In the genomic region with DNA sequence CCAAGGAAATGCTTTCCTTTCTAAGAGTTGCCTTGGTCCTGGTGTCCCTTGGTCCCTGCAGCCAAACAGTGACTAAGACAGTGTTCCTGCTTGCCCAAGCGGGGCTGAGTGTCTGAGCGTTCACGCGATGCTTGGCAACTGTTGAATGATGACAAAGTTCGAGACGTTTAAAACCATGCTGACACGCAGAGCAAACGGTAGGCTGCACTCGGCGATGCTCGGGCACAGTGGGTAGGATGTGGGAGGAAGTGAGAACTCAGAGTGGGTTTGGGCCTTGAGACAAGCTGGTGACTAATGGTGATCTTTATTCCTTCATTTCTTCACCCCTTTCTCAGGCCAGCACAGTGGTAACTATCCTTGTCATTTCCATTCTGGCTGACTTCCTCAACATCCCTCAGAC, we compare ENCODE assay signal across 20 mouse cellular contexts.
DNase-seq lines count a peak whose midpoint lies in the region; ATAC-seq lines count a peak whose summit lies in the region.
"Had no signal": no experiment of that assay in that cellular context is flagged by ENCODE, and none has a peak within 500 bp of the region (broad histone marks: within the 10 kb centered on the region; RNA-seq: fewer than 3 reads in every experiment).

No protein-coding gene starts in this region.

- H3K9ac ChIP-seq in liver, embryonic 13.5 days = no peak overlapping the region
- no peak overlapping the region for H3K9ac ChIP-seq in liver, embryonic 12.5 days
- H3K9ac ChIP-seq: embryonic facial prominence, embryonic 12.5 days; hindbrain, embryonic 12.5 days; midbrain, embryonic 12.5 days had no signal

- 0 out of 2 replicates have a peak, but pooled peaks cover 5% of the 10 kb centered on the region for H3K9me3 ChIP-seq in liver, embryonic 13.5 days (replicated peaks)
- peaks cover 3% of the 10 kb centered on the region; the same call in 1 of the 2 replicates for H3K9me3 ChIP-seq in liver, embryonic 12.5 days (replicated peaks)
- H3K9me3 ChIP-seq: embryonic facial prominence, embryonic 12.5 days had no signal

- H3K27ac ChIP-seq in liver, embryonic 13.5 days = 0 out of 2 replicates have a peak overlapping the region, but pooled peaks have one; percentile 13
- H3K27ac ChIP-seq in liver, embryonic 12.5 days = no peak overlapping the region
- H3K27ac ChIP-seq: embryonic facial prominence, embryonic 12.5 days; hindbrain, embryonic 12.5 days; midbrain, embryonic 12.5 days; stomach, postnatal 0 days had no signal

- H3K36me3 ChIP-seq in liver, embryonic 13.5 days = no peaks in the 10 kb centered on the region
- H3K36me3 ChIP-seq in liver, embryonic 12.5 days = no peaks in the 10 kb centered on the region
- H3K36me3 ChIP-seq: embryonic facial prominence, embryonic 12.5 days; hindbrain, embryonic 12.5 days; midbrain, embryonic 12.5 days had no signal

- peaks cover 9% of the 10 kb centered on the region for H3K4me1 ChIP-seq in liver, embryonic 13.5 days (replicated peaks)
- H3K4me1 ChIP-seq in liver, embryonic 12.5 days = 0 out of 2 replicates have a peak, but pooled peaks cover 13% of the 10 kb centered on the region
- H3K4me1 ChIP-seq: embryonic facial prominence, embryonic 12.5 days; hindbrain, embryonic 12.5 days; midbrain, embryonic 12.5 days had no signal

- WGBS in liver, embryonic 13.5 days (ENCODE audit: insufficient replicate concordance) = 85% methylated on average over 11 of the region's 11 CpGs
- WGBS in liver, embryonic 12.5 days (ENCODE audit: insufficient replicate concordance) = 72% methylated on average over 11 of the region's 11 CpGs

- no peak for DNase-seq in liver, embryonic 13.5 days
- DNase-seq in spleen, postnatal 36 days (ENCODE audit: low spot score in 2 of 2) = peak; percentile 41 to 46
- no peak for DNase-seq in spleen, adult 12 weeks (ENCODE audit: low spot score)
- DNase-seq in cerebellum, adult 9-10 months = no peak
- no peak for DNase-seq in layer of hippocampus, adult 9-11 months
- DNase-seq in neural tube, embryonic 10.5 days (ENCODE audit: extremely low spot score, low spot score) = no peak
- DNase-seq: adrenal gland, adult 8-10 months; cerebellum, adult 8-10 months; gastrocnemius, postnatal 25 days; kidney, adult 18-20 months; kidney, postnatal 14 days; retina, postnatal 1 day had no signal

- no peak overlapping the region for H3K4me3 ChIP-seq in liver, embryonic 13.5 days (replicated peaks)
- H3K4me3 ChIP-seq in liver, embryonic 12.5 days = no peak overlapping the region
- H3K4me3 ChIP-seq: embryonic facial prominence, embryonic 12.5 days; erythroblast, embryonic 14.5 days; hindbrain, embryonic 12.5 days; midbrain, embryonic 12.5 days had no signal

- no peak for ATAC-seq in liver, embryonic 13.5 days (ENCODE audit: low read depth)
- ATAC-seq in liver, embryonic 12.5 days = no peak
- ATAC-seq in megakaryocyte, adult 5-6 weeks (ENCODE audit: poor library complexity, severe bottlenecking) = peak; percentile 71
- ATAC-seq: forebrain, embryonic 14.5 days had no signal

- no peaks in the 10 kb centered on the region; the same call in 1 of the 2 replicates for H3K27me3 ChIP-seq in liver, embryonic 13.5 days
- no peaks in the 10 kb centered on the region for H3K27me3 ChIP-seq in liver, embryonic 12.5 days (replicated peaks)
- H3K27me3 ChIP-seq: embryonic facial prominence, embryonic 12.5 days; hindbrain, embryonic 12.5 days had no signal

- H3K4me2 ChIP-seq in liver, embryonic 13.5 days = no peak overlapping the region
- no peak overlapping the region for H3K4me2 ChIP-seq in liver, embryonic 12.5 days
- H3K4me2 ChIP-seq: embryonic facial prominence, embryonic 12.5 days; hindbrain, embryonic 12.5 days; midbrain, embryonic 12.5 days had no signal

Comparison
In these comparisons a context has a peak if more than half of its experiments do, and no peak if none do; other contexts are left out.
1. DNase-seq: peak in spleen, postnatal 36 days (2 of 2); none in liver, embryonic 13.5 days (single experiment), spleen, adult 12 weeks (single experiment), cerebellum, adult 9-10 months (single experiment), layer of hippocampus, adult 9-11 months (single experiment) and neural tube, embryonic 10.5 days (single experiment).